Mouse (Mus musculus) lung, adult 2 months (tissue): ENCODE data around the gene Rbfox3.

ENCODE experiments used
- CTCF ChIP-seq: fragments of 200-500 bp; IDR thresholded peaks from 2 replicates; pipeline ENCODE4 v1.5.1; 2011; ENCODE audit warnings: mild to moderate bottlenecking, low read length, control low read depth; ENCODE audit not compliant: insufficient read depth
- POLR2A ChIP-seq: fragments of 200-500 bp; IDR thresholded peaks from 2 replicates; pipeline ENCODE4 v1.6.1; 2011; ENCODE audit warnings: low read depth, mild to moderate bottlenecking, control low read depth, low read length, borderline replicate concordance; ENCODE audit errors: extremely low read depth

DNA sequence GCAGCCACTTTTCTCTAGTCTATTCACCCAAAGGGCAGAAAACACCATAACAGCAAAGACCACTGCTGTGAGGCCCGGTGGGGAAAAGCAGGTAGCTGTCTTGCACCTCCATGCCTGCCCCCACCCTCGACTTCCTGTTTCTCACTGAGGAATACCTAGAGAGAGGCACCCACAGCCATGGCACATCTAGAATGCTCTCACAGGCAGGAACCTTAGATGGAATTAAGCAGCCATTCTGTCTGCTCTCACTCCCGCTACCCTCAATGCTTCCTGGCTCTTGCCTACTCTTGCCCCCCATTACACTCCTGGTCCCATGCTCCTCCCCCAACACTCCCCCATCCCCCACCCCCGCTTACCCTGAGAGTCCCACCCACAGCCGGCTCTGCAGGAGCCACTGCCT lies 20.9 kb downstream of the Rbfox3 start:
- no peak for TF ChIP-seq CTCF
- no peak for TF ChIP-seq POLR2A
